Mouse (Mus musculus): ENCODE measurements around the gene Celf1.

- no peak for TF ChIP-seq CTCF (IDR thresholded peaks at IDR 0.05; ENCODE audit: low read depth)
- no peak; the same call in 1 of the 2 replicates for TF ChIP-seq EP300 (IDR thresholded peaks at IDR 0.05; ENCODE audit: low read depth)
Measured at GRCm38 (mm10) chr2:90904856-90905224, 35.3 kb upstream of the Celf1 start.
